Mouse (Mus musculus) lung, postnatal 0 days (tissue): ENCODE measurements around the gene Ddah1.

Experiments used
- CTCF ChIP-seq: IDR thresholded peaks from 2 replicates; pipeline ENCODE4 v1.5.1; 2016; ENCODE audit warnings: antibody characterized with exemption, mild to moderate bottlenecking
- EP300 ChIP-seq: IDR thresholded peaks from 2 replicates; pipeline ENCODE4 v1.6.1; 2016; ENCODE audit warnings: antibody characterized with exemption, mild to moderate bottlenecking, control low read depth

DNA sequence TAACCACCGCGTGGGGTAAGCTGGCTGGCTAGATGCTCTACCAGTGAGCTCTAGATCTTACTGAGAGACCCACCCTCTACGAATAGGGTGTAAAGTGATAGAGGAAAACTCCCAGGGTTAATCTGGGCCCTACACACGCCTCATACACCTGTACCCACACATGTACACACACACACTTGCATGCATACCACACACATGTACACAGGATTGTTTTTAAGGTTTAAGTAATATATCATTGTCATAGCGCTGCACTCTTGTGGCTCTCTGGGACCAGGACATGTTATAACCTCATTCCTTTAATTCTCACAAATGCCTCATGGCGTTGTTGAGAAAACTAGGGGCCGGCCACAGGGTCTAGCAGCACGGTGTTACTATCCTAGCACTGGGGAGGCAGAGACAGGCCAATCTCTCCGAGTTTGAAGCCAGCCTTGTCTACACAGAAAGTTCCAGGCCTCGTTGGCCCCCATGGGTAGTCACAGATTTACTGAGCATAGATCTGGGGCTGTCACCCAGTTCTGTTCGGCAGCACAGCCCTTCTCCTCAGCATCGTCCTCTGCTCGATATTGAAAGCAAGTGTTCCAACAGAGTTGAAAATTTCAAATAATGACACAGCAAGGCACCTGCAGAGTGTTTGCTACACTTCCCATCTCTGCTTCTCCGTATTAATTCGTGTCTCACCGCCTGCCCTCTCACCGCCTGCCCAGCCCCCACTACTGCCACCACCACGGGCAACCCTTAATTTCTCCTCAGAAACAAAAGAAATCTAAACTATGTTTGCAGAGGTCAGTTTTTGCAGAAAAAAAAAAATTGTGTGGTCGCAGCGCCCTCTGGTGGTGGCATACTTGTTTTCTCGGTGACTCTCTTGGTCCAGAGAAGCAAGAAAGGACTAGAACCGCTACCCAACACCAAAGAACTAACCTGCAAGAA, 146.6 kb downstream of the Ddah1 start:
- TF ChIP-seq CTCF = peak; percentile 78
- no peak for TF ChIP-seq EP300
